Mouse (Mus musculus) lung, postnatal 14 days (tissue): Measurements from ENCODE around the gene Gab2.
A peak's percentile ranks its signal among the peaks of the same experiment; 100 is the strongest.

ENCODE experiments used
- DNase-seq: peaks from one replicate; pipeline ENCODE4 v3.0.0; 2021

Gene Gab2

DNA sequence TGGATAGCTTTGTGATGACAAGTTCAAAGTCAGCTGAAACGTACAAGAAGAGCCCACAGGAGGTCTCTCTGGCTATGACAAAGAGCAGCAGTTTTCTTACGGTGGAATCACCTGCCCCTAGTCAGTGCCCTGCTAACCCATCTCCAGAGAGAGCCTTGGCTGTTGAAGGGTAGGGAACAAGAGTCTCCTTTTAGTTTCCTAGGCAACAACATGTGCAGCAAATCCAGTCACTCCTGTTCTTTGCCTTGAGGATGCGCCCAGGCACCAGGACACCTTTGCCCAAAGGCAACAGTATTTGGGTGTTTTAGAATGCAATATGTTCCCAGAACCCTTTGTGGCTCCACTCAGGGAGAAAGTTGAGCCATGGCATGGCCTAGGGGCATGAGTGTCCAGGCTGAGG is 266.9 kb downstream of the Gab2 start:
- DNase-seq, result no peak

DNA sequence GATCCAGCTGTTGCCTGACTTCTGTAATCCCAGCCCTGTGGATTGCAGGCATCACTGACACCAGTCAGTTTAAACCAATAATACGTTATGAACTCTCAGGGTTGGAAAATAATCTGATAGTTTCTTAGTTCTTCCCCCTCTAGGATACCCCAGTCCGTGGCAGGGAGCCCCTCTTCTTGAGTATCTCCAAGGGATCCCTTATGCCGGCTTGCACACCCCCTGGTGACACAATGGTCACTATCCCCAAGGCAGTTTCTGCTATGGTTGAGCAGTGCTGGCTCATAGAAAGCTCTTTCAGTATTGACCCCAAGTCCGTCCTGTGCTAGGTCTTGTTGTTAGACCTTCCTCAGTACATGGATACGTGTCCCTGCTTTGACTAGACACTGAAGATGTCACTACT is 267.4 kb downstream of the Gab2 start:
- DNase-seq, result no peak

- no peak for DNase-seq
These were observed 268.1 kb downstream of the Gab2 start for GRCm38 (mm10) chr7:97349438-97349837.

- no peak for DNase-seq
These were observed 269.5 kb downstream of the Gab2 start for GRCm38 (mm10) chr7:97350891-97351290.

GRCm38 (mm10) chr7:97351792-97352513 is 270.6 kb downstream of the Gab2 start:
- no peak for DNase-seq

GRCm38 (mm10) chr7:97353356-97353755 is 272.0 kb downstream of the Gab2 start:
- DNase-seq, result no peak

DNA sequence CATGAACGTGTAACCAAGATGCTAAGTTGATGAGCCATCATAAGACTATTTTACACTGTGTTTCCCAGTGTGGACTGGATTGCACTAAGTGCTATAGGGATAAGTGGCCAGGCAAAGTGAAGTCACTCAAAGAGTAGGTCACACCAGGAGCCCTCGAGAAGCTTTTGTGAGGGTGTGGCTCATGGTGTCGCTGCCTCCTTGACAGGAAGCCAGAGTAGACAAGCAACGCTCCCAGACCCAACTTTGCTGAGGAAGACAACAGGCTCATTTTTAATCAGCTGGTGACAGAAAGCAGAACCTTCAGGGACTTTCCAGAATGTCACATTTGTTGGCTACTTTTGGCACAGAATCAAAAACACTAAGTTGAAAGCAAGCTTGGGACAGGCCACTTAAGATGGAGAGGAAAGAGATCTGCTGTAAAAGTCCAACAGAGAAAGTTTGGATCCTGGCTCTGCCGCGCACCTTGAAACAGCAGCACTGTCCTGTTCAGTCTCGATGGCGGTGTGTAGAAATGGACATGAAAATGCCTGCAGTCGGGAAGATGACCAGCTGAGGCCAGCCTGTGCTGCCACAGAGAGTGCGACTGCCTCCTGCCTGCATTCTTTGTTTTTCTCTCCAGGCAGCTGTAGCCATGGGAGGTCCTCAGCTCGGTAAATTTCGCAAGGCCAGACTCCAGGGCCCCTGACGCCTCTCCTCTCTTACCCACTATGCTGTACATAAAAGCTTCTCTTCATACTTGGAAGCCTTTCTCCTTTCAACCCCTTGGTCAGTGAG is 273.9 kb downstream of the Gab2 start:
- DNase-seq, result peak; percentile 50

DNA sequence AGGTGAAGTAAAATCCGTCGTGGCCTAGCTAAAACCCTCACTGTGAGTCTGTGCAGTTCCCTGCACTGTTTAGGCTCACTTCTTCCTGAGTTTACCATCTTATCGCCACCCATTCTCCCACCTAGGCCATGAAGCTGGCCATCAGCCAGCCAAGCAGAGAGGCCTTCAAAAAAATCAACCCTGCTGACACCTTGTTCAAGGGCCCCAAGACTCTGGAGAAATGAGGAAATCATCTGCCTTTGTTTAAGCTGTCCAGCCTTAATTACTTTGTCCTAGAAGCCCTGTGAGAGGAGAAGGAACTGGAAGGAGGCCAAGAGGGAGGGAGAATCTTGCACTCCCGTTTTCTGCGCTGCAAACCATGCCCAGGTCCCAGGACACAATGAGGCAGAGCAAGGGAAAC is 274.9 kb downstream of the Gab2 start:
- peak; percentile 36 for DNase-seq

DNA sequence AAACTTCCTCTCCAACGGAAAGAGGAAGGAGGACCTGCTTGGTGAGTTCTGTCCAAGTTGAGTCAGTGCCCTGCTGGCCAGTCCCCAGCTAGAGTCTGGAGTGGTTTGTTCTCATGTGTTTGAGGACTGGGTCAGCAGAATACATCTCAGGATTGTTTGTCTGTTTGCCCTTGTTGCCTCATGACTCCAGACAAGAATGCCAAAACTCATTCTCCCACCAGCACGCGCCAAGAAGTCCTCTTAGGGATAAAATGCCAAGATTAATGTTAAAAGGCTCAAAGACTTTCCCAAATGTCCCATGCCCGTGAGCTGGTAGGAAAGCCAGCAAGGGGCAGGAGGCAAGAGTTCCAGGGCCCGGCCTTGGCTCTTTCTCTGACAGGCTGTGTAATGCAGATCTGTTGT is 275.5 kb downstream of the Gab2 start:
- DNase-seq, result peak; percentile 77

GRCm38 (mm10) chr7:97357840-97358239 is 276.5 kb downstream of the Gab2 start:
- DNase-seq, result no peak

GRCm38 (mm10) chr7:97358347-97358746 is 277.0 kb downstream of the Gab2 start:
- DNase-seq, result no peak
